Mouse (Mus musculus) bone marrow macrophage, adult 2 months (primary cell): ENCODE measurements at regions not wholly inside any gene's neighbourhood (a gene's known extent, or its start where the extent isn't known, plus 50 kb on each side); places are given as distances from the start of the nearest gene placed in this dataset.
"Not testable (repeated sequence)": the region's sequence is repeated elsewhere in the genome, so short reads cannot be mapped to it uniquely, and the experiment has no call there.

ENCODE experiments used
- CTCF ChIP-seq: IDR thresholded peaks from 2 replicates; pipeline ENCODE4 v1.5.1; 2012; ENCODE audit warnings: low read depth, mild to moderate bottlenecking, low read length, moderate library complexity
- POLR2A ChIP-seq: IDR thresholded peaks from 2 replicates; pipeline ENCODE4 v1.6.1; 2012; ENCODE audit warnings: mild to moderate bottlenecking, low read depth, low read length, borderline replicate concordance

- TF ChIP-seq CTCF, POLR2A: not testable (repeated sequence)
Measured at GRCm38 (mm10) chr1:73621121-73621520, 503.1 kb downstream of the Tns1 start.
